Mouse (Mus musculus): ENCODE results near the gene Cyp2t4.

The Cyp2t4 gene

GRCm38 (mm10) chr7:27177942-27178323 is 24.4 kb downstream of the Cyp2t4 start:
- in situ Hi-C loops (cut with MboI; ENCODE audit: low pct_unique_long_range_greater_than_20kb in 1 of 2, low sequenced_read_pairs in 2 of 2, unreplicated experiment in 1 of 2): no loop called here

GRCm38 (mm10) chr7:27178324-27179216 is 25.1 kb downstream of the Cyp2t4 start, which contains the start of gene Rab4b:
Gene Rab4b, minus strand, starts transcription at chr7:27178896.
- in situ Hi-C loops (cut with MboI; ENCODE audit: low pct_unique_long_range_greater_than_20kb in 1 of 2, low sequenced_read_pairs in 2 of 2, unreplicated experiment in 1 of 2): no loop called here

- in situ Hi-C loops (cut with MboI; ENCODE audit: low pct_unique_long_range_greater_than_20kb in 1 of 2, low sequenced_read_pairs in 2 of 2, unreplicated experiment in 1 of 2): no loop called here
Measured at GRCm38 (mm10) chr7:27179217-27179918, 25.9 kb downstream of the Cyp2t4 start.

- in situ Hi-C loops (cut with MboI; ENCODE audit: low pct_unique_long_range_greater_than_20kb in 1 of 2, low sequenced_read_pairs in 2 of 2, unreplicated experiment in 1 of 2): no loop called here
Measured at GRCm38 (mm10) chr7:27180036-27180435, 26.5 kb downstream of the Cyp2t4 start.

- in situ Hi-C loops (cut with MboI; ENCODE audit: low pct_unique_long_range_greater_than_20kb in 1 of 2, low sequenced_read_pairs in 2 of 2, unreplicated experiment in 1 of 2): no loop called here
Measured at GRCm38 (mm10) chr7:27180837-27181695, 27.6 kb downstream of the Cyp2t4 start, which contains the start of the genes Gm21983 and Mia. Gene Gm21983, minus strand, starts transcription at chr7:27181086. Gene Mia, minus strand, starts transcription at chr7:27181157.

- in situ Hi-C loops (cut with MboI; ENCODE audit: low pct_unique_long_range_greater_than_20kb in 1 of 2, low sequenced_read_pairs in 2 of 2, unreplicated experiment in 1 of 2): no loop called here
Measured at GRCm38 (mm10) chr7:27182498-27182897, 29.0 kb downstream of the Cyp2t4 start.

GRCm38 (mm10) chr7:27184964-27185363 is 31.4 kb downstream of the Cyp2t4 start:
- in situ Hi-C loops (cut with MboI; ENCODE audit: low pct_unique_long_range_greater_than_20kb in 1 of 2, low sequenced_read_pairs in 2 of 2, unreplicated experiment in 1 of 2): no loop called here

- in situ Hi-C loops (cut with MboI; ENCODE audit: low pct_unique_long_range_greater_than_20kb in 1 of 2, low sequenced_read_pairs in 2 of 2, unreplicated experiment in 1 of 2): no loop called here
Measured at GRCm38 (mm10) chr7:27185986-27186385, 32.5 kb downstream of the Cyp2t4 start.

GRCm38 (mm10) chr7:27189271-27189931 is 35.9 kb downstream of the Cyp2t4 start:
- in situ Hi-C loops (cut with MboI; ENCODE audit: low pct_unique_long_range_greater_than_20kb in 1 of 2, low sequenced_read_pairs in 2 of 2, unreplicated experiment in 1 of 2): no loop called here

GRCm38 (mm10) chr7:27192434-27192833 is 38.9 kb downstream of the Cyp2t4 start:
- in situ Hi-C loops (cut with MboI; ENCODE audit: low pct_unique_long_range_greater_than_20kb in 1 of 2, low sequenced_read_pairs in 2 of 2, unreplicated experiment in 1 of 2): no loop called here

GRCm38 (mm10) chr7:27193731-27194130 is 40.2 kb downstream of the Cyp2t4 start:
- in situ Hi-C loops (cut with MboI; ENCODE audit: low pct_unique_long_range_greater_than_20kb in 1 of 2, low sequenced_read_pairs in 2 of 2, unreplicated experiment in 1 of 2): no loop called here

GRCm38 (mm10) chr7:27195681-27196611 is 42.4 kb downstream of the Cyp2t4 start, which contains the start of the genes BC024978 and Snrpa:
Gene BC024978, plus strand, starts transcription at chr7:27195781.
Gene Snrpa, minus strand, starts transcription at chr7:27196271.
- in situ Hi-C loops (cut with MboI; ENCODE audit: low pct_unique_long_range_greater_than_20kb in 1 of 2, low sequenced_read_pairs in 2 of 2, unreplicated experiment in 1 of 2): no loop called here

- in situ Hi-C loops (cut with MboI; ENCODE audit: low pct_unique_long_range_greater_than_20kb in 1 of 2, low sequenced_read_pairs in 2 of 2, unreplicated experiment in 1 of 2): no loop called here
Measured at GRCm38 (mm10) chr7:27197136-27197535, 43.6 kb downstream of the Cyp2t4 start.

GRCm38 (mm10) chr7:27197634-27198033 is 44.1 kb downstream of the Cyp2t4 start:
- in situ Hi-C loops (cut with MboI; ENCODE audit: low pct_unique_long_range_greater_than_20kb in 1 of 2, low sequenced_read_pairs in 2 of 2, unreplicated experiment in 1 of 2): no loop called here

GRCm38 (mm10) chr7:27198355-27198754 is 44.8 kb downstream of the Cyp2t4 start:
- in situ Hi-C loops (cut with MboI; ENCODE audit: low pct_unique_long_range_greater_than_20kb in 1 of 2, low sequenced_read_pairs in 2 of 2, unreplicated experiment in 1 of 2): no loop called here

GRCm38 (mm10) chr7:27198779-27199178 is 45.3 kb downstream of the Cyp2t4 start:
- in situ Hi-C loops (cut with MboI; ENCODE audit: low pct_unique_long_range_greater_than_20kb in 1 of 2, low sequenced_read_pairs in 2 of 2, unreplicated experiment in 1 of 2): no loop called here
